Mouse (Mus musculus) thymus, adult 2 months (tissue): ENCODE results near the gene Plcb2.

ENCODE experiments used
- CTCF ChIP-seq: fragments of 200-500 bp; IDR thresholded peaks from 2 replicates; pipeline ENCODE4 v1.5.1; 2012; ENCODE audit warnings: mild to moderate bottlenecking, control low read depth, low read length, moderate library complexity, borderline replicate concordance; ENCODE audit not compliant: control insufficient read depth, poor library complexity, insufficient read depth; ENCODE audit errors: extremely low read depth
- POLR2A ChIP-seq: fragments of 200-500 bp; IDR thresholded peaks from 2 replicates; pipeline ENCODE4 v1.6.1; 2012; ENCODE audit warnings: mild to moderate bottlenecking, low read length, control low read depth, moderate library complexity; ENCODE audit not compliant: control insufficient read depth, poor library complexity, insufficient read depth; ENCODE audit errors: extremely low read depth

- no peak for TF ChIP-seq POLR2A
- no peak for TF ChIP-seq CTCF
Observed at GRCm38 (mm10) chr2:118679577-118679976, 48.7 kb downstream of the Plcb2 start.
